Mouse (Mus musculus) embryonic fibroblast, embryonic 13.5 days (primary cell): ENCODE measurements at regions not wholly inside any gene's neighbourhood (a gene's known extent, or its start where the extent isn't known, plus 50 kb on each side); places are given as distances from the start of the nearest gene placed in this dataset.

Source experiments
- CTCF ChIP-seq: IDR thresholded peaks from 2 replicates; pipeline ENCODE4 v1.5.1; 2011; ENCODE audit warnings: mild to moderate bottlenecking, control low read depth, low read length, moderate library complexity, borderline replicate concordance; ENCODE audit not compliant: insufficient read depth
- POLR2A ChIP-seq: IDR thresholded peaks from 2 replicates; pipeline ENCODE4 v1.6.1; 2011; ENCODE audit warnings: low read depth, mild to moderate bottlenecking, control low read depth, low read length, moderate library complexity

DNA sequence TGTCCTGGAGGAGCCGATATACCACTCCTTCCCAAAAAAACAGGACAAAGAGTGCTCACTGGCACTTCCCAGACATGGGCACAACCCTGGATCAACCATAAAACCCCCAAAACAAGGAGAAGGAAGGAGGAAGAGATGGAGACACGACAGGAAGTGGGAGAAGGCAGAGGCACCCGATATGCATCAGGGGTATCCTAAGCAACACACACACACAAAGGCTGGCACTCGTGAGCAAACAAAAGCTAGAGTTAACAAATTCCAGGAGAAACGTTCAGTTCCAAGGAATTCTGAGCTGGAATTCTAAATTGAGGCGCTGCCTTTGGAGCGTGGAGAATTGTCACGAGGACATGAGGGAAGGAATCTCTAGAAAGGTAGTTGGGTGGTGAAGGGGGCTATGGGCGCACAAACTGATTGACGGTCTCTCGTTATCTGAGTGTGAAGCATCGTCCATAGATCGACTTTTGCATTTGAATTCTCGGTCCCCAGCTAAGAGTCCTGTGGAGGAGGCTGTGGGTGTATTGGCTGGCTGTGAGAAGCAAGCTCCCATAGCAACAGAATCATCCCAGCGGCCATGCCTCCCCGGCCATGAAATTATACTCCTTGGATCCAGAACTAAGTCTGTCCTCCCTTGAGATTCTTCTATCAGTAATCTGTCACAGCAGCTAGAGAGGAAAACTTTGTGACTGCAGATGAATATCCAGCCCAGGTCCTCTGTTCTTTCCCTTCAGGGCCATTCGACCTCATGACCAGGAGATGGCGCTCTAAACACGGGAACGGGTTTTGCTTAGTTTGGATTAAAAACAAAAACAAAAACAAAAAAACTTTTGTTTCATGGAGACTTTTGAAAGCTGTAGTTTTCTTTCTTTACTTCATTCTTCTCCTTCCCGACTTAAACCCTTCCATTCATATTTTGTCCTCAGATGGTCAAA is 69.4 kb upstream of the Ptpn13 start:
- TF ChIP-seq POLR2A, result no peak
- TF ChIP-seq CTCF, result peak; percentile 36; the same call in 1 of the 2 replicates
